Mouse (Mus musculus): ENCODE measurements around the gene Sowaha.
A peak's percentile ranks its signal among the peaks of the same experiment; 100 is the strongest.
"Not testable (repeated sequence)": the region's sequence is repeated elsewhere in the genome, so short reads cannot be mapped to it uniquely, and the experiment has no call there.

The Sowaha gene

GRCm38 (mm10) chr11:53443861-53444260 lies 36.2 kb downstream of the Sowaha start:
- no peak for DNase-seq (ENCODE audit: low read depth, low spot score)

- no peak for DNase-seq (ENCODE audit: low read depth, low spot score)
These were observed 38.2 kb downstream of the Sowaha start for GRCm38 (mm10) chr11:53441921-53442320.

DNA sequence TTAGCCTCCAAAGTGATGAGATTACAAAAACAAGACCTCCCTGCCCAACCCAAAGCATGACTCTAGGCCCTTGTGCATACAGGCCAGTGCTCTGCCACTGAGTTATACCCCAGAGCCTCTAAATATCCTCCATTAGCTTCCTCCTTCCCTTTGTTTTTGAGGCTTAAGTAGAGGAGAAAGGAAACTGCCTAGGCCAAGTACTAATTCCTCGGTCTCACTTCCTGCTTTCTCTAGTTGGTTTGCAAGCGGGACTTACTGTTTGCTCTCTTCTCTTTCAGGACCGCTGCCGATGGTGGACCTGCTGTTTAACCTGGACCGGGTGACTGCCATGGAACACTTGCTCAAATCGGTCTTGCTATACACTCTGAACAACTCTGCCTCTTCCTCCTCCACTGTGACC lies 43.7 kb downstream of the Sowaha start:
- DNase-seq (ENCODE audit: low read depth, low spot score): no peak

- DNase-seq (ENCODE audit: low read depth, low spot score): no peak
These were observed 44.6 kb downstream of the Sowaha start for GRCm38 (mm10) chr11:53435504-53435903.

DNA sequence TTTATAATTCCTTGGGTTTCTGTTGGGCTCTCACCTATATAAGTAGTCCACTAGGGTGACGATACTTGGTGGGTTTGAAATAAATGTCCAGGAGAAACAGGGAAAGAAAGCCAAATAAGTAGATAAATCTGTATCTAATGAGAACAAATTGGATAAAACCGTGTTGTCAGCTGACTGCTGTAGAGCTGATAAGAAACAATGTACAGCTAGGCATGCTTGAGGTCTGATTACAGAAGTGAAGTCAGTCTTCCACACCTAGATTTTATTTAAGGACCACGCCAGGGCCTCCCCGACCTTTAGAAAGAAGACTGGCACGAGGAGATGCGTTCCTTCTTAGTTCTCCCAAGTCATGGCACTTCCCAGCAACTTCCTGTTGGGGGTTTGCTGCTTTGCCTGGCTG lies 47.0 kb downstream of the Sowaha start:
- no peak for DNase-seq (ENCODE audit: low read depth, low spot score)

DNA sequence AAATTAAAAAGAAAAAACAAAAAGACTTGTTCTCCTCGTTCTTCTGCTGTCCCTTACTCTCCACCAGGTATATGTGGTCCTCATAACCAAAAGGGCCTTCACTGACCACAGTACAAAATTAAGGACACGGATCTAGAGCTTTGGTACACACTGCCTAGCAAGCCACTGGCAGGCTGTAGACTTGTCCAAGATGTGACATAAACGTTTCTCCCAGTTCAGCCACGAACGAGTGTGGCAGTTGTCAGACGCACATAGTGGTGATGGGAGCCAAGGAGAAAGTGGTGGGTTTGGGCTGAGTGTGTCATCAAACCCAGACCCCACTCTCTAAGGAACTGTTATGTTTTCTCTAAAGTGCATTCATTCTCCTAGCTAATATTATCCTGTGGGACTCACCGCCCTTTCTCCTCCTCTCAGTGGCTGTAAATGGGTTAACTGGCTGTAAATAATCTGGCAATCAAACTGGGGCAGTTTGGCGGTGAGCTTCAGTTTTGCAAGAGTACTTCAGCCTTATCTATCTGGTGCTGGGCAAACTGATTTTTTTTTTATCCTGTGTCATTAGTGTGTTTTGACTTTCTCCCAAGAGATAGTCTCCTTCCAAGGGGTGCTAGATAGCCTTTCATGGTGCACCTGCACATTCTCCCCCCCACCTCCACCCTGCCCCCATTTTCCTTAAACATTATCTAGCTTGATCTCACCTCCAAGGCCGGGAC lies 48.6 kb downstream of the Sowaha start:
- peak; percentile 27 for DNase-seq (ENCODE audit: low read depth, low spot score)

GRCm38 (mm10) chr11:53430670-53431346 lies 49.3 kb downstream of the Sowaha start, which contains the start of the genes Uqcrq and Gdf9:
Gene Uqcrq (minus strand): TSS chr11:53430831.
Gene Gdf9 (plus strand): TSS chr11:53431023.
- DNase-seq (ENCODE audit: low read depth, low spot score): peak; percentile 100

DNA sequence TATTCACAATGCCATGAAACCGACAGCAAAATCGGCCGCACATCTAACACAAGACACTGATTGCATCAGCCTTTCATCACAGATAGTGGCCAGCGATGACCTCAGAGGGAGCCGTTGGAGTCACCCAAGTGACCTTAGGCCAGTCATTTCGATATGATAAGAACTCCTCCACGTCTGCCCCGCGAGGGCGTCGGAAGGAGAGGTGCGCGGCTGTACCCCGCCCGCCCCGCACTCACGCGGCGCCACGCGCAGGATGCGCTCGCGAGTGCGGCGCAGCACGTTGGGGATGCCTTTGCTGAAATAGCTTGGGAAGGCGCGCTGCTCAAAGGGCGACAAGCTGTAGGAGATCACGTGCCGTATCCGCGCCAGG lies 49.8 kb downstream of the Sowaha start:
- no peak for DNase-seq (ENCODE audit: low read depth, low spot score)

GRCm38 (mm10) chr11:53429182-53429581 lies 50.9 kb downstream of the Sowaha start:
- DNase-seq (ENCODE audit: low read depth, low spot score): no peak

- no peak for DNase-seq (ENCODE audit: low read depth, low spot score)
These were observed 51.4 kb downstream of the Sowaha start for GRCm38 (mm10) chr11:53428716-53429057.

DNA sequence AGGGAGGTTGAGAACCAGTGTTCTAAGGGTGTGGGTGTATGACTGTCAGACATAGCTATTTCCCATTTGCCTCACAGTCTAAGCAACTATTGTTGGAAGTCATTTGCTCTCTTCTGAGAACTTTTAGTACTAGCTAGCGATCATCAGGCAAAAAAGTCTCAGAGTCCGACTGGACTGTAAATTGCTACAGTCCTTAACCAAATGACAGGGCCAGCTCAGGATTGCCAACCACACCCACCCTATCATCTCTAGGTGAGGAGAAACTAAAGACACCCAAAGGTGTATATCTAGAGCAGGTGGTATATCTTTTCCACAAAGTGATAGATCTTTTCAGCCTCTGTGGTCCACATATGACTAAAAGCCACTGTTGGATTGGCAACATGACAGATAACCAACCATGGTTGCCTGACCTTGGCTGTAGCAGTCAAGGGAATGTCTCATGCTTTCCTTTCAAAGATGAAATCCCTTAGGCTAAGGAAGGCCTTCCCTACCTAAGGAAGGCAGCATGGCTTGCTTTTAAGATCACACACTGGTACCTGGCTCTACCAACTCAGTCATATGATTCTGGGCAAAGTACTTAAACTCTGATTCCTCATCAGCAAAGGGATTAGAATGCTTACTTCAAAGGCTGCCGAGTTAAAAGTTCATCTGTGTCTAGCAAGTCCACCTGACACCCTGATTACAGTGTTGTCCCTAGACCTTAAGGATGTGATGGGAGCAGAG lies 51.9 kb downstream of the Sowaha start:
- no peak for DNase-seq (ENCODE audit: low read depth, low spot score)

GRCm38 (mm10) chr11:53426914-53427313 lies 53.2 kb downstream of the Sowaha start:
- not testable (repeated sequence) for DNase-seq (ENCODE audit: low read depth, low spot score)

All from brain, adult 2 months (tissue).